Mouse (Mus musculus) liver, adult 2 months (tissue): ENCODE measurements around the gene Lrmp.

Source experiments
- CTCF ChIP-seq: fragments of 200-500 bp; IDR thresholded peaks from 2 replicates; pipeline ENCODE4 v1.5.1; 2011; ENCODE audit warnings: low read depth, low read length, control low read depth
- POLR2A ChIP-seq: fragments of 200-500 bp; IDR thresholded peaks from 2 replicates; pipeline ENCODE4 v1.6.1; 2011; ENCODE audit warnings: low read length, control low read depth; ENCODE audit not compliant: insufficient read depth; ENCODE audit errors: extremely low read depth

GRCm38 (mm10) chr6:145084343-145085117 lies 30.9 kb upstream of the Lrmp start:
- TF ChIP-seq CTCF (no peak), POLR2A (no peak)
